Mouse (Mus musculus): ENCODE data around the gene Rasal2.

GRCm38 (mm10) chr1:157275672-157276307 is 136.6 kb downstream of the Rasal2 start:
- TF ChIP-seq MAX (IDR thresholded peaks at IDR 0.05), result no peak
- no peak for TF ChIP-seq CTCF (IDR thresholded peaks at IDR 0.05; ENCODE audit: control insufficient read depth, insufficient read depth, insufficient read length)
- TF ChIP-seq CEBPB (IDR thresholded peaks at IDR 0.05; ENCODE audit: low read depth), result no peak
- no peak for TF ChIP-seq USF1 (IDR thresholded peaks at IDR 0.05; ENCODE audit: low read depth)
